Mouse (Mus musculus) midbrain, embryonic 10.5 days (tissue): ENCODE results near the gene Axin2. TPM values are rescaled to one million over a fixed set of nuclear protein-coding genes. Genes with fewer than 3 reads are reported as not detected.
A peak's percentile ranks its signal among the peaks of the same experiment; 100 is the strongest.

Experiments used
- DNase-seq: peaks from one replicate; pipeline ENCODE4 v3.0.0-alpha.2; 2017; ENCODE audit warnings: low spot score
- H3K27ac ChIP-seq: fragments of 300-500 bp; sonication (generic); replicated peaks from 2 replicates; pipeline ENCODE4 v1.5.1; 2016; ENCODE audit warnings: mild to moderate bottlenecking
- H3K27me3 ChIP-seq: fragments of 300-500 bp; sonication (generic); 2 replicates; pipeline ENCODE4 v1.6.1; 2016; ENCODE audit warnings: low read depth, mild to moderate bottlenecking; ENCODE audit not compliant: poor library complexity, severe bottlenecking
- H3K36me3 ChIP-seq: fragments of 300-500 bp; sonication (generic); 2 replicates; pipeline ENCODE4 v1.6.1; 2016; ENCODE audit warnings: mild to moderate bottlenecking, moderate library complexity
- H3K4me1 ChIP-seq: fragments of 300-500 bp; sonication (generic); 2 replicates; pipeline ENCODE4 v1.6.1; 2016
- H3K4me3 ChIP-seq: fragments of 300-500 bp; sonication (generic); 2 replicates; pipeline ENCODE4 v1.5.1; 2016; ENCODE audit warnings: mild to moderate bottlenecking, moderate library complexity
- H3K9me3 ChIP-seq: fragments of 300-500 bp; sonication (generic); replicated peaks from 2 replicates; pipeline ENCODE4 v1.6.1; 2016; ENCODE audit warnings: mild to moderate bottlenecking
- WGBS: fragments of 180-500 bp; shearing (Covaris S2); methylation state at CpG from one replicate; pipeline ENCODE4 v1.1.7; 2016; 5-methylcytosine and 5-hydroxymethylcytosine counted together
- polyA plus RNA-seq: library from polyadenylated mRNA; unstranded; fragments of >200 nt; fragmentation: Nextera tagmentation; extraction: Ambion mirVana; gene quantifications from 2 replicates; pipeline ENCODE4 v1.2.1, GENCODE M21; 2016

Axin2 gene
- polyA plus RNA-seq, 1 experiment from 2014 or later, result 17.5 TPM

DNA sequence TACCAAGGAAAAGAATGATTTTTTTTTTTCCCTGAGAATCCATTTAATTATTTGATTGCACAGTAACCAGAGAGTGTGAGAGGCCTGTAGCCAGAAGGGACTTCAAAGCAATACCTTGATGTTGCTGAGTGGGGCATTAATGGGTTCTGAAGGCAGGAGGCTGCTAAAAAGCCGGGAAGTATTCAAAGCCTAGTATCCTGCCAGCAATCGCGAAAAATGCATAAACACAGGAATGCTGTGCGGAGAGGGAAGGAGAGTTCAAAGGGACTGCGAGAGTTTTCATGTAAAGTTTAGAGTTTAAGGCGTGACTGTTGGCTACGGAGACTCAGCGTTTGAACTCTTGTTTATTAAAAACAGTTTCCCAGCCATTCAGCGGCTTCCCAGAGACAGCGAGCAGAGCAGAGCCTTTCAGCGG is 41.5 kb downstream of the Axin2 start:
- no peaks in the 10 kb centered on the region for H3K36me3 ChIP-seq
- WGBS, result 4% methylated on average over 11 of the region's 11 CpGs
- H3K27me3 ChIP-seq, result no peaks in the 10 kb centered on the region
- DNase-seq, result no peak
- no peaks in the 10 kb centered on the region for H3K9me3 ChIP-seq
- peak overlapping the region; percentile 43 for H3K27ac ChIP-seq
- H3K4me1 ChIP-seq, result peaks cover 29% of the 10 kb centered on the region
- peak overlapping the region; percentile 26 for H3K4me3 ChIP-seq

- H3K4me3 ChIP-seq, result no peak overlapping the region
- 85% methylated on average over 15 of the region's 15 CpGs for WGBS
- no peak overlapping the region for H3K27ac ChIP-seq
- no peaks in the 10 kb centered on the region for H3K9me3 ChIP-seq
- DNase-seq, result no peak
- no peaks in the 10 kb centered on the region for H3K27me3 ChIP-seq
- peaks cover 22% of the 10 kb centered on the region for H3K4me1 ChIP-seq
- no peaks in the 10 kb centered on the region for H3K36me3 ChIP-seq
These were observed 43.5 kb downstream of the Axin2 start for GRCm38 (mm10) chr11:108963476-108964232.

- WGBS, result 84% methylated on average over 6 of the region's 6 CpGs
- no peak overlapping the region for H3K4me3 ChIP-seq
- DNase-seq, result no peak
- H3K36me3 ChIP-seq, result no peaks in the 10 kb centered on the region
- H3K27ac ChIP-seq, result no peak overlapping the region
- no peaks in the 10 kb centered on the region for H3K9me3 ChIP-seq
- H3K27me3 ChIP-seq, result no peaks in the 10 kb centered on the region
- peaks cover 17% of the 10 kb centered on the region for H3K4me1 ChIP-seq
These were observed 45.6 kb downstream of the Axin2 start for GRCm38 (mm10) chr11:108965740-108966139.

DNA sequence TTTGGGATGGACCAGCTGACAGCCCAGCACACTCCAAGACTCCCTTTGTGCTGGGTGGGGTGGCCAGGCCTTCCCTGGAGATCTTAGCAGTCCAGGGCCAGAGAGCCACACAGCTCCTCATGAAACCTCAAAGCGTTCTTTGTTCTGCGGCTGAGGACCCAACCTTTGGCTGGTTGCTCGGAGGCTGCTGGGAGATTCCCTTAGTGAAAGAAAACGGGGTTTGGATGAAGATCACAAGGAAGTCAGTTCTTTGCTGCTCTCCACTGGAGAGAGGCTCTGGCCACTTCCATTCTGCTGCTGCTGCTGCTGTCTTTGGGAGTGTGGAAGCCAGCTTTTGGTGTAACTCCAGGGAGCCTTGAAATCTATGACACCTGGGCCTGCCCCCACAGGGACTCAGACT is 53.3 kb downstream of the Axin2 start:
- no peak for DNase-seq
- no peak overlapping the region for H3K4me3 ChIP-seq
- H3K36me3 ChIP-seq, result no peaks in the 10 kb centered on the region
- H3K27ac ChIP-seq, result 0 out of 2 replicates have a peak overlapping the region, but pooled peaks have one; percentile 6
- no peaks in the 10 kb centered on the region for H3K9me3 ChIP-seq
- H3K4me1 ChIP-seq, result peaks cover 34% of the 10 kb centered on the region
- 62% methylated on average over 4 of the region's 4 CpGs for WGBS
- H3K27me3 ChIP-seq, result peaks cover 31% of the 10 kb centered on the region

- no peaks in the 10 kb centered on the region for H3K36me3 ChIP-seq
- H3K9me3 ChIP-seq, result no peaks in the 10 kb centered on the region
- H3K4me3 ChIP-seq, result no peak overlapping the region
- H3K27ac ChIP-seq, result peak overlapping the region; percentile 6; the same call in 1 of the 2 replicates
- peaks cover 34% of the 10 kb centered on the region for H3K4me1 ChIP-seq
- DNase-seq, result no peak
- 51% methylated on average over 5 of the region's 5 CpGs for WGBS
- peaks cover 31% of the 10 kb centered on the region for H3K27me3 ChIP-seq
These were observed 53.7 kb downstream of the Axin2 start for GRCm38 (mm10) chr11:108973866-108974265.

GRCm38 (mm10) chr11:108975583-108975982 is 55.4 kb downstream of the Axin2 start:
- H3K36me3 ChIP-seq, result no peaks in the 10 kb centered on the region
- H3K9me3 ChIP-seq, result no peaks in the 10 kb centered on the region
- peaks cover 31% of the 10 kb centered on the region for H3K27me3 ChIP-seq
- no peak overlapping the region for H3K4me3 ChIP-seq
- DNase-seq, result no peak
- 13% methylated on average over 11 of the region's 11 CpGs for WGBS
- H3K27ac ChIP-seq, result no peak overlapping the region; the same call in 1 of the 2 replicates
- H3K4me1 ChIP-seq, result peaks cover 34% of the 10 kb centered on the region

GRCm38 (mm10) chr11:108980530-108980929 is 60.4 kb downstream of the Axin2 start:
- peaks cover 11% of the 10 kb centered on the region for H3K27me3 ChIP-seq
- no peaks in the 10 kb centered on the region for H3K9me3 ChIP-seq
- no peaks in the 10 kb centered on the region for H3K36me3 ChIP-seq
- DNase-seq, result no peak
- 83% methylated on average over 12 of the region's 12 CpGs for WGBS
- H3K4me3 ChIP-seq, result no peak overlapping the region
- H3K27ac ChIP-seq, result no peak overlapping the region
- H3K4me1 ChIP-seq, result peaks cover 23% of the 10 kb centered on the region

GRCm38 (mm10) chr11:108981012-108981411 is 60.9 kb downstream of the Axin2 start:
- Histone ChIP-seq H3K4me3 (no peak overlapping the region), H3K9me3 (no peaks in the 10 kb centered on the region), H3K4me1 (peaks cover 18% of the 10 kb centered on the region), H3K36me3 (no peaks in the 10 kb centered on the region), H3K27me3 (peaks cover 6% of the 10 kb centered on the region), H3K27ac (no peak overlapping the region)
- DNase-seq, result no peak
- 89% methylated on average over 8 of the region's 8 CpGs for WGBS

- no peak overlapping the region for H3K4me3 ChIP-seq
- no peak for DNase-seq
- H3K4me1 ChIP-seq, result peaks cover 17% of the 10 kb centered on the region
- H3K36me3 ChIP-seq, result no peaks in the 10 kb centered on the region
- H3K27me3 ChIP-seq, result 0 out of 2 replicates have a peak, but pooled peaks cover 3% of the 10 kb centered on the region
- no peaks in the 10 kb centered on the region for H3K9me3 ChIP-seq
- H3K27ac ChIP-seq, result no peak overlapping the region
- 72% methylated on average over 7 of the region's 7 CpGs for WGBS
These were observed 63.4 kb downstream of the Axin2 start for GRCm38 (mm10) chr11:108983409-108984064.

DNA sequence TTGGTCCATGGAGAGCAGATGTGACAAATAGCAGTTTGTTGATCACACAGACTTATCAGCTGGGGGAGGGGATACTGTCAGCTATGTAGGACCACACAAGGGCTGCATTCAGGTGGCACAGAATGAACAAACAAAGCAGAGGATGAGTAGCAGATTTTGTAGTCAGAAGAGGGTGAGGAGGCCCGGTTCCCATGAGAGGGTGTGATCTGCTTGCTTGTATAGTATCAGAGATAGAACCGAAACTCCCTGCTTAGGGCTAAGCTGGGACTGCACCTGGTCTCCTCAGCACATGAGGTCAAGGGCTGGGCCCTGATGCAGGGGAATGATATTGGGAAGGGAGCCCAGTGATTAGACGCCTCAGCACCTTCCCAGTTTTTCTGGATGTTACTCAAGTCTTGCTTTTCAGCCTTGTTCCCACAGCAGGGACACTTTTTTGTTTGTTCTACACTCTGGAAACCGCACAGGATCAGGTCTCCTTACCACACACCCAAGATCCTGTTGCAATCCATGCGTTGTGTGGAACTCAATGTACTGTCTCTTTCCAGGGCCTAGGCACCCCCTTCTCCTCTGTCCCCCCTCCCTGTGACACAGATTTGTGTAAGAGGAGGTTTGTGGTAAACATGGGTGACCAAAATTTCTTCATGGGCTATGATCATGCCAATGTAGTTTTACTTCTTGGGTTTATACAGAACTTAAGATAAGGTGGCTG is 64.7 kb downstream of the Axin2 start:
- Histone ChIP-seq H3K27ac (no peak overlapping the region), H3K36me3 (no peaks in the 10 kb centered on the region), H3K4me1 (peaks cover 17% of the 10 kb centered on the region), H3K4me3 (no peak overlapping the region), H3K9me3 (no peaks in the 10 kb centered on the region), H3K27me3 (0 out of 2 replicates have a peak, but pooled peaks cover 7% of the 10 kb centered on the region)
- DNase-seq, result no peak
- WGBS, result 68% methylated on average over 5 of the region's 5 CpGs

DNA sequence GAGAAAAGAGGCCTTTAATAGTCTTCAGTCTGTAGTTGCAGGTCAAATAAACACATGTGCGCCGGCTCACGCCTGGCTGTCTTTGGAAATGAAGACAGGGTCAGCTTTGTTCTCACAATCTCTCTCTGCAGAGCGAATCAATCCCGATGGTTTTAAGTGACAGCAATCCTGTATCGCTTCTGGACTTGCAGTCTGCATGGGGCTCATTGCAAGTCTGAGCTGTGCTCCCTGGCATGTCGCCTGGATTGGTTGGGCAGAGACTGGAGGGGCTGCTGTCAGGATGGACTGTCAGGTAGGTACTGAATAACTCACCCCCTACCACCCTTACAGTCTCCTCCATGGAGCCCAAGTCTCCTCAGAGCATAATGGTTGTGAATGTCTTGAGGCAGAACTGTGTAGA is 65.7 kb downstream of the Axin2 start:
- no peaks in the 10 kb centered on the region for H3K9me3 ChIP-seq
- peaks cover 7% of the 10 kb centered on the region; the same call in 1 of the 2 replicates for H3K27me3 ChIP-seq
- DNase-seq, result no peak
- H3K36me3 ChIP-seq, result no peaks in the 10 kb centered on the region
- no peak overlapping the region for H3K27ac ChIP-seq
- H3K4me3 ChIP-seq, result no peak overlapping the region
- WGBS, result 89% methylated on average over 7 of the region's 7 CpGs
- peaks cover 17% of the 10 kb centered on the region for H3K4me1 ChIP-seq

GRCm38 (mm10) chr11:108987226-108987625 is 67.1 kb downstream of the Axin2 start:
- 86% methylated on average over 3 of the region's 3 CpGs for WGBS
- Histone ChIP-seq H3K36me3 (no peaks in the 10 kb centered on the region), H3K4me1 (peaks cover 17% of the 10 kb centered on the region), H3K4me3 (no peak overlapping the region), H3K27me3 (peaks cover 18% of the 10 kb centered on the region), H3K9me3 (no peaks in the 10 kb centered on the region), H3K27ac (no peak overlapping the region)
- no peak for DNase-seq
